Mouse (Mus musculus) kidney, adult 9 months (tissue): ENCODE measurements at regions not wholly inside any gene's neighbourhood (a gene's known extent, or its start where the extent isn't known, plus 50 kb on each side); places are given as distances from the start of the nearest gene placed in this dataset.

Experiments
- DNase-seq: peaks from one replicate; pipeline ENCODE4 v3.0.0; 2022

DNA sequence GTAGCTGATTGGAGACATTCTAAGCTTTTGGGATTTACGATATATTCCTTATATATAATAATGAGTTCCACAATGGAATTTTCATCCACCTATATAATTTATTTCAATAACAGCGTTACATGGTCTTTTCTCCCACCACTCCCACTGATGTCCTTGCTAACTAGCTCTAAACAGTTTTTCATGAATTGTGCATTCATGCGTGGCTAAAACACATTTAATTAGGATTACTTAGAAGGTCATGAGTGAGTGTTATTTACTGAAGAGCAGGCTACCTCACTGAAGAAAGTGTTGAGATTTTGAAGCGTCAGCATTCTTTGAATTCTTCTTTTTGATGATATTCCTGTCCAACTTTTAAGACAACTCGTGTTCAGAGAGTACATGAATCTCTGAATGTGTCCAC lies 245.1 kb upstream of the Kcnj16 start:
- DNase-seq: no peak

- DNase-seq: no peak
Observed at GRCm38 (mm10) chr11:110723971-110724370, 243.9 kb upstream of the Kcnj16 start.

DNA sequence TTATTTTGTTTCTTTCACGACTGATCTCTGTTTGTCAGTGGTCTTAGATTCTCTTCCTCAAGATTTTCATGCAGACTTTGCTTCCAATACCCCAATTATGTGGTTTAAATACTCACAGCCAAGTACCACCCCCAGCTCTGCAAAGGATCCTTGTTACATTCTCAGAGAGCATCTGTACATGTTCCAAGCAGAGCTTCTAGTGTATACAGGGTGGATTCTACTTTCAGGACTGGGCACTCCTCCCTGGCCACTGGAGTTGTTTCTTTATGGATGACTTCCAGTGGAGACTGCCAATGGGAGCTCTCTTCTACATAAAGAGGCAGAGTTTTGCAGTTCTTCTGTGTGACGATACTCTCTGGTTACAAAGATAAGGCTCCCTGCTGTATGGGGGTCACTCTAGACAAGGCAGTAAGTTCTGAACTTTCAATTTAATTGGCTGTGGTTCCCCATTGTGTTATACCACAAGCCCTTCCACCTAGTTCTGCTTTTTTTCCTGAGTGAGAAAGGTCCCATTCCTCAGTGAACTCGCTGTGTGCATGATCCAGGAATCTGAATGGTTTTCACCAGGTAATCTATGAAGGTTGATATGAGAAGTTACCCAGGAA lies 240.4 kb upstream of the Kcnj16 start:
- no peak for DNase-seq

- no peak for DNase-seq
Observed at GRCm38 (mm10) chr11:110731510-110731909, 236.3 kb upstream of the Kcnj16 start.

DNA sequence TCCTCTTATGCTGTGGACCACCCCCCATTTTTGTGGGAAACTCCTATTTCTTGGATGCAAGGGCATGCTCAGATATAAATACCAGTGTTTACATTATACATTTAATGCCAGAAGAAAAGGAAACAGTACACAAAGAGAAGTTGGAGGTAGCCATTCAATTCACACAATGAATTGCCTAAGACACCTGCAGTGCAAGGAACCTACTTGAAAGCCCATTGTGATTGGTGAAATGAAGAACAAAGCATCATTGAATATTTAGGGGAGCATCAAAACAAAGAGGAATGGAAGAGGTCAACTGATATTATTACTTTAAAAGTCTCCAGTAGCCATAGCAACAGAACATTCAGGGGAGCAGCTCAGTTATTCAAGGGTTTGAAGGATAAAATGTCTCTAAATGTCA lies 193.7 kb upstream of the Kcnj16 start:
- DNase-seq: no peak

- DNase-seq: no peak
Observed at GRCm38 (mm10) chr11:110781492-110782276, 186.1 kb upstream of the Kcnj16 start.

DNA sequence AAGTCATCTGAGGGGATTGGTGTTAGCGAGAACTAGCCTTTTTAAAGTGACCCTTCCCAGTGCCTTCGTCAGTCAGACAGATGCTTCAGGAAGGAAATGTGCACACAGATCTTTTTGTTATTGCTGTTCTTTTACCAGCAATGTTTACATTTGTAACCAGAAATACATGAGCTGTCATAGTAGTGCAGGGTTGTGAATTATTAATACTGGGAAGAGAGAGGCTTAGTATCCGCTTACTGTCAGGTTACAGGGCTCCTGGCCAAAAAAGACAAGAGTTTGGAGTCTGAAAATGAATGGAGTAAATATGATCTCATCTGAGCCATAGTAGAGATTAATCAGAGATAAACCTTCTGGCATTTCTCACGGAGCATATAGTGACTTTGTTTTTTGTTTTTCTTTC lies 178.3 kb upstream of the Kcnj16 start:
- DNase-seq: no peak

- no peak for DNase-seq
Observed at GRCm38 (mm10) chr11:110799887-110800578, 167.8 kb upstream of the Kcnj16 start.

GRCm38 (mm10) chr11:110802013-110802412 lies 165.8 kb upstream of the Kcnj16 start:
- DNase-seq: no peak

GRCm38 (mm10) chr11:110804079-110804478 lies 163.8 kb upstream of the Kcnj16 start:
- DNase-seq: no peak

- DNase-seq: peak; percentile 12
Observed at GRCm38 (mm10) chr11:110813137-110813536, 154.7 kb upstream of the Kcnj16 start.

DNA sequence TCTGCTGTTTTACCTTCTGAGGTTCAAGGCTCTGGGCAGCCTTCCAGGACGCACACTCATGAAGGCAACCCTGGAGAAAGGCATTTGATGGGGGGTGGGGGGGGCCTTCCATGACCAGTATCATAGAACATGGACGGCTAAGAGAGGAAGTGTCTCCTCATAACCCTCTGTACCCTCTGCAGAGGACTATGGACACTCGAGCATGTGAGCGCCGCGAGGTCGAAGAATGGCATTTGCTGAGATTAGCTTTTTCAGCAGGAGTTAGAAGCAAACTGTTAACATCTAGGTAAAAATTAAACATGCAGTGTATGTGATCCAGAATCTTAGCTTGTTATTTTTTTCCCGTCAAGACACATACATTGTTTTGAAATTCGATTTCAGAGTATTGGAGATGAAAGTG lies 153.1 kb upstream of the Kcnj16 start:
- peak; percentile 92 for DNase-seq

GRCm38 (mm10) chr11:110815206-110815605 lies 152.6 kb upstream of the Kcnj16 start:
- DNase-seq: peak; percentile 91

GRCm38 (mm10) chr11:110828584-110828983 lies 139.2 kb upstream of the Kcnj16 start:
- no peak for DNase-seq

DNA sequence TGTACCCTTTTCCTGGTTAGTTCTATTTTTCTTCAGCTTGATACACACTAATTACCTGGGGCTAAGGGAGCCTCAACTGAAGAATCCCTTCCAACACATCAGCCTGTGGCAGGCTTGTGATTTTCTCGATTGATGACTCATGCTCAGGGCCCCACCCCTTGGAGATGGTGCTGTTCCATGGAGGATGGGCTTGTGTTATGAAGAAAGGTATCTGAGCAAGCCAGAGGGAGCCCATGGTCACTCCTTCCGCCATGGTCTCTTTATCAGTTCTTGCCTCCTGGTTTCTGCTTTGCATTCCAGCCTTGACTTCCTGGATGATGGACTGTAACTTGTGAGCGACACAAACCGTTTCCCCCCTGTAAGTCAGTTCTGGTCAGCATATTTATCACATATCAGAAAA lies 131.1 kb upstream of the Kcnj16 start:
- no peak for DNase-seq

GRCm38 (mm10) chr11:110839316-110839715 lies 128.5 kb upstream of the Kcnj16 start:
- peak; percentile 43 for DNase-seq

- no peak for DNase-seq
Observed at GRCm38 (mm10) chr11:110868319-110868718, 99.5 kb upstream of the Kcnj16 start.

DNA sequence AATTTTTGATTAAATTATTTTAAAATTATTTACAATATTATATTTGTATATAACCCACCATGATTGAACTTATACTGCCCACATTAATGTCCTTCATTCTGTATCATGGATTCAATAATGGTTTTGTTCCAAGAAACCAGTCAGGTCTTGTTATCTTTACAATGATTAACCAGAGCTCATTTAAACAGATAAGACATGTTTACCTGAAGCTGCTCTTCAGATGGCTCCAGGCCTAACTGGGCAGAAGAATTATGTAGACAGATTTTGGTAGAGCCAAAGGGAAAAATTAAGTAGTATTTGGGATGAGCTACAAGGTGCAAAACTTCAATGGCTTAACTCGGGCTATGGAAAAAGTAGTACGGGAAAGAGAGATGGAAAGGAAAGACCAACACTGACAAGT lies 97.7 kb upstream of the Kcnj16 start:
- DNase-seq: no peak

DNA sequence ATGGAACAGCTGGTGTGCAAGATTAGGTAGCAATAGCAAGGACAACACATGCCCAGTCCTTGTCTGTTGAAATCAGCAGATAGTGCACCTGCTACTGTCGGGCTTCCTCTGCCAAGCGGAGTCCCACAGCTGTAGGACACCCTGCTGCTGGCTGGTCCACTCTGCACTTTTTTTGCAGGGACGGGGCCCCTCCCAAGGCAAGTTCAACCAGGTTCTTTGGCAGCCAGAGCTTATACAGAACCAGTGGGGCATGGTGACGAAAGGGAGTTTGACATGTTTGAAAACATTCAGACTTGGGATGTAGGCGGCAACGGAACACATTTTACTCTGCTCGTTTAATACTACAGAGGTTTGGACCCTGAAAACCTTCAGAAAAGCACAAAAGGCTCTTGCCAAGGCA lies 93.2 kb upstream of the Kcnj16 start:
- peak; percentile 5 for DNase-seq

DNA sequence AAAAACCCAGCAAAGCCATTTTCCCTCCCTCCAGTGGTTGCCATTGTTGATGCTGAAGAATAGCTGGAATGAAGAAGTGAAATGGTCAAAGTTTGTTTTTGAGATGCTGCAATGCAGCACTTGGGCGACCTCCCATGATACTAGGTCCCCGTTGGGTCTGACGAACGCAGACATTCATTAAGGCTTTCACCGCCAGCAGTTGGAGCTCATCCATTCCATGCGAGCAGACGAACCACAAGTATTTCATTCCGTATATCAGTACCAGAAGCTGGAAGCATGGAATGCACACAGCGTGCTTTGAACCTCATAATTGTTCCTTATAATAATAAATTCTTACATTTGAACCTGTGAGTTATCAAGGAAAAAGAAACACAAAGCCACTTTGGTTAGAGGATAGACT lies 86.9 kb upstream of the Kcnj16 start:
- no peak for DNase-seq

- DNase-seq: no peak
Observed at GRCm38 (mm10) chr11:110889354-110890151, 78.3 kb upstream of the Kcnj16 start.

GRCm38 (mm10) chr11:110890411-110890810 lies 77.4 kb upstream of the Kcnj16 start:
- no peak for DNase-seq

- no peak for DNase-seq
Observed at GRCm38 (mm10) chr11:110902918-110903317, 64.9 kb upstream of the Kcnj16 start.
